Mouse (Mus musculus): ENCODE results near the gene St3gal4.

DNA sequence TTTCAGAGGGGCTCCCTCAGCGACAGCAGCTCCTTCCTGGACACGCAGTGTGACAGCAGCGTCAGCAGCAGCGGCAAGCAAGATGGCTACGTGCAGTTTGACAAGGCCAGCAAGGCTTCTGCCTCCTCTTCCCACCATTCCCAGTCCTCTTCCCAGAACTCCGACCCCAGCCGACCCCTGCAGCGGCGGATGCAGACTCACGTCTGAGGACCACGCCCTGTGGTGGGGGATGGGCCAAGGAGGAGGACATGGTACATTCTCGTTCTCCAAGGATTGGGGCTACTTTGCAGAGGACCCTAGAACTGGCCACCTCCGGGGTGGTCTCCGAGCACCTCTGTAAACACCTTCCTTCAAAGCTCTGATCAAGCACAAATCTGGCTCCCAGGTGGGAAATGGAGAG, 84.0 kb downstream of the St3gal4 start:
- TF ChIP-seq CTCF (IDR thresholded peaks at IDR 0.05; ENCODE audit: control insufficient read depth, insufficient read depth, low read length) = no peak
- no peak for TF ChIP-seq POLR2A (IDR thresholded peaks at IDR 0.05; ENCODE audit: borderline replicate concordance, control insufficient read depth, low read depth, low read length)

Measured in bone marrow, adult 2 months (tissue).